Mouse (Mus musculus) kidney, adult 11 months (tissue): Measurements from ENCODE around the gene Olfr429.
"Not testable (repeated sequence)": the region's sequence is repeated elsewhere in the genome, so short reads cannot be mapped to it uniquely, and the experiment has no call there.

Experiments used
- DNase-seq: peaks from one replicate; pipeline ENCODE4 v3.0.0; 2022

Gene Olfr429

GRCm38 (mm10) chr1:174084031-174084430, at the start of gene Olfr429:
Olfr429 (plus strand) TSS chr1:174084331.
- no peak for DNase-seq

- no peak for DNase-seq
Observed at GRCm38 (mm10) chr1:174035841-174036240, 48.3 kb upstream of the Olfr429 start.

- DNase-seq, result no peak
Observed at GRCm38 (mm10) chr1:174038480-174038879, 45.7 kb upstream of the Olfr429 start.

GRCm38 (mm10) chr1:174040523-174041177, 43.5 kb upstream of the Olfr429 start, which contains the start of gene Olfr433:
Olfr433 (plus strand) TSS chr1:174040705.
- DNase-seq, result no peak

- DNase-seq, result not testable (repeated sequence)
Observed at GRCm38 (mm10) chr1:174042091-174042884, 41.8 kb upstream of the Olfr429 start.

DNA sequence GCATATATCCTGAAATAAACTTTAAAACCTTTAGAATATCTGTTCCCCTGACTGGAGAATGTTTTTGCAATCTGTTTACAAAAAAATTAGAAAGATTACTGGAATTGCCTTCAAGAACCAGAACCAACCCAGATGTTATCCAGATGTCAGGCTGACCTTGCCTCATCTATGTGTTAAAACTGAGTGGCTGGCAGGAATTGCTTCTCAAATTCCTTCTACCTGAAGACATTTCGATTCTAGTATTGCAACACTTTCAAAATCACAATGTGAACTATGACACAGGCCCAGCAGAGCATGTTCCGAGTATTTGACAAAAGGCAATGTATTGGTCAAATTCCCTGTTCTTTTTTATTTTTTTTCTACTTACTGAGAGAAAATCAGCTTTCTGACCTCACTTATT, 39.7 kb upstream of the Olfr429 start:
- no peak for DNase-seq

DNA sequence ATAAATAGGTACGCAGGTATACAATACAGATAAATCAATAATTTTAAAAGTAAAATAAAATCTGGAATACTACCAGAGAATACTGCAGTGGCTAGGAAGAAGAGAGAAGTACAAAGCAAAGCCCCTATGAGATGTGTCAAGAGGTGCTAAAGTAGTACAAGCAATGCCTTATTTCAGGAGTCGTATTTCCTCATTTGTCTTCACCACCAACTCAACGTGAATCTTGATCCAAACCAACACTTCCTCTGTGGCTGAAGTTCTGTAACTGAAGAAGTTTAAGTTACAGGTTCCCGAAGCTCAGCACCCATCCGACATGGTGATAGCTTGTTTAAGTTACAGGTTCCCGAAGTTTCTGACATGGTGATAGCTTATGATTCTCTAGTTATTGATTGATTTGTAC, 35.9 kb upstream of the Olfr429 start:
- DNase-seq, result not testable (repeated sequence)

DNA sequence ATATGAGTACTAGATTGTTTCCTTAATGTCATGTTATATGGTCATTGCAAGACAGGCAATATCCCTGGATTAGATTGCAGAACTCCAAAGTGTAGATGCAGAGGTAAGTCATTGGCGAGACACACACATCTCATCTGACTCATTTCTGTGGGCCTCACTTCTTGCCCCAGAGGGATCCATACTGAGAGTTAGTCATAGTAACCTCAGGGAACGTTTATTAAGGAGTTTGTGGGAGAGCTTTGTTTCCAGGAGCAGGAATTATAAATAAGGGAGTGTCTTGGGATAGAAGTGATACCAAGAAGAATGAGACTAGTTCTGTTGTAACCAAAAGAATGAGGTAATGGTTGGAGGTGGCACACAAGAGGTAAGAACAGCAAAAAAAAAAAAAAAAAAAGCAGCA, 35.2 kb upstream of the Olfr429 start, which contains the start of gene Olfr432:
Gene Olfr432, plus strand, starts transcription at position 313 of the 400 bp plus-strand sequence.
- no peak for DNase-seq

GRCm38 (mm10) chr1:174049357-174049756, 34.8 kb upstream of the Olfr429 start:
- not testable (repeated sequence) for DNase-seq

GRCm38 (mm10) chr1:174050532-174050931, 33.6 kb upstream of the Olfr429 start:
- DNase-seq, result no peak

DNA sequence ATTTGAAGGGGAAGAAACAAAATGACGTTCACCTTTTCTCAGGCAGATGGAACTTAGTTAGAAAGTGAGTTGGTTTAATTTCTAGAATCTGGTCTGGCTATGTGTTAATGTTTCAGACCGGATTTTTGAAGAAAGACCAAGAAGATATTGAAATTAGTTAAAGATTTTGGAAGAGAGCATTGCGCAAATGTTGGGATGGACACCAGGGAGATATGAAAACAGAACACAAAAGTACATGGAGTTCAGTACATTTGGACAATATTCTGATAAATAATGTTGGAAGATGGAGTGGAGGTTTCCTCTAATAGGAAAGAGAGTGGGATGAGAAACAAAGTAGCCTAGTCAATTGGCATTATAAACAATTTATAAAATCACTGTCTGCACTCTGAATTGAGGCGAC, 32.6 kb upstream of the Olfr429 start:
- DNase-seq, result no peak

DNA sequence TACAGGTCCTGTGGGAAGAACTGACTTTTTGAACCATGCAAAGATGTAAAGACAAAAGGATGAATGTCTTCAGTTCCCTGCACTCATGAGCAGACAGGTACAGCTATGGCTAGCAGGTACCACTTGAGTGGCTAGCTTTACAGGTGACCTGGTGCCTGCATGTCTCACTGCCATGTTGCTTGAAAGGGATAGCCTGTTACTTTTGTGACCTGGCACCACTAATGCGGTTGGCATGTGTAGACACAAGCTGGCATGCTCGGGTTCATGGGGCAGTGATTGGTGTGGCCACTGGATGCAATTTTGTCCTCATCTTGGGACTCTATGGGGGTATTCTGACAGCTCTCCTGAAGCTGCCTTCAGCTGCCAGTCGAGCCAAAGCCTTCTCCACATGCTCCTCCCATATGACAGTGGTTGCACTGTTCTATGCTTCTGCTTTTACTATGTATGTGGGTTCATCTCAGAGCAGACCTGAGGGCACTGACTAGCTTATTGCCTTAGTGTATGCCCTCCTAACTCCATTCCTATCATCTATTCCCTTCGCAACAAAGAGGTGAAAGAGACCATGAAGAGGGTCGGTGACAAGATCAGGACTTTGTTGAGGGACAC, 32.1 kb upstream of the Olfr429 start:
- DNase-seq, result no peak

DNA sequence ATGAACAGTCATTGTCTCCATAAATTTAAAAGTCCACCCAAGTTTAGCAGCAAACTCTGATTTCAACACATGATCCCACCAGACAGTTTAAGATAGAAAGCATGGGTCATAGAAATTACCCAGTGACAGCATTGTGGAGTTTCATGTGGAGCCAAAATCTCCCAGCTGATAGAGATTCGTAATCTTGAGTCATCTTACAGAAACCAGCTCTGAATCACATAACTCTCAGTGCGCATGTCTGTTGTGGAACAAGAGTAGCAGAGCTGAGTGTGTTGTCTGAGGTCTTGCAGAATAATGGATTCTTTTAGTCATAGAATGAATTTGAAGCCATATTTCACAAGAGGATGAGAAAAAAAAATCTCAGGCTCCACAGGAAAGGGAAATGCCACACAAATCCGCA, 31.1 kb upstream of the Olfr429 start:
- DNase-seq, result no peak

DNA sequence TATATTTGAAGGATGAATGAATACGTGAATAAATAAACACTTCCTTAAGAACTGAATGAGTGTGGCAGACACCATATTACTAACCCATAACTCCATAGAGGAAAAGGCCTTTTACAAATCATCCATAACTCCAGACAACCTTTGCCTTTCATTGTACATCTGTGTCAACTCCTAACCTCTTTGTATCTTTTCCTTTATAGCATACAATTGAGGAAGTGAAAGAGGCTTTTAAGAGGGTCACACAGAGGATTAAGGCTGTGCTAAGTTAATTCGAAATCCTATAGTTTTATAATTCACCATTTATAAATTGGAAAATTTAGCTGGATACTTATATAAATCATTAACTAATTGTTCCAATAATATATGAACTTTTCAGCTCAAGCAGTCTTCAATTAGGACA, 28.9 kb upstream of the Olfr429 start:
- no peak for DNase-seq

- no peak for DNase-seq
Observed at GRCm38 (mm10) chr1:174066305-174066704, 17.8 kb upstream of the Olfr429 start, which contains the start of gene Olfr430. Olfr430 (plus strand) TSS chr1:174066605.

- no peak for DNase-seq
Observed at GRCm38 (mm10) chr1:174096591-174096990, 12.5 kb downstream of the Olfr429 start, which contains the start of gene Olfr427. Olfr427 (plus strand) TSS chr1:174096891.

DNA sequence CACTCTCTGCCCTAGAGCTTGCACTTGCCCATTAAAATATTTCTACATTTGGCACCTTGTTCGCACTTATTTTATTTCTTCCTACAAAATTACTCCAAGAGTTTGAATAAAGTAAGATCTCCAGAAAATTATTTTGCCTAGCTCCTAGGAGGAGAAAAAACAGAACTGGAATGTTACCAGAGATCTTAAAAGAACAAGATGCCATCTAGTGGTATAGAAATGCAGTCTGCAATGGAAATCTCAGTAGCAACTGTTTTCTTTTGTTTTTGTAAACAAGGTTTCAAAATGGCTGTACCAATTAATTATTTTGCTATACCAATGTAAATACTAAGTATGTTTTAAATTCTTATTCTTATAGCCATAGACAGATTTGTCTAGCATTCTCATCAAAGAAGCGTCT, 19.6 kb downstream of the Olfr429 start:
- DNase-seq, result no peak

DNA sequence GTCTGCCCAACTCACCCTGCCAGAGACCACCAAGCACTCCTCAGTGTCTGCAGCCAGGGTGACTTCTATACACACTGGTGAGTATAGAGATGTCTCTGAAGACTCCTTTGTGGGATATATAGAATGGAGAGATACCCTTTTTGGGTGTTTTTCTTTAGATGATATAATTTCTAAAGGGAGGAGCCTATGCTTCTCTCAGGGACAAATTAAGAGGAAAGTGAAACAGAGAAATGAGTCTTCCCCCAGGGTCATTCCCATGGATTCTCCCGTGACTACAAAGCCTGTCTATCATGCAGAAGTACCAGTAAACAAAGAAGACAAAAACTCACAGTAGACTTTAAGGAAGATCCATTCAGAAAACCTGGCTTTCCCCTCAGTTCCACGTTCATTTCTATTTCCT, 36.9 kb downstream of the Olfr429 start, which contains the start of gene Olfr231:
Gene Olfr231, minus strand, starts transcription at position 101 of the 400 bp plus-strand sequence.
- no peak for DNase-seq

- DNase-seq, result no peak
Observed at GRCm38 (mm10) chr1:174131217-174131616, 47.1 kb downstream of the Olfr429 start, which contains the start of gene Olfr424. Olfr424 (plus strand) TSS chr1:174131517.

GRCm38 (mm10) chr1:174131999-174132398, 47.9 kb downstream of the Olfr429 start:
- DNase-seq, result no peak
